Mouse (Mus musculus) lung, postnatal 0 days (tissue): ENCODE data around the gene Bcas1. TPM values are rescaled to one million over a fixed set of nuclear protein-coding genes. Genes with fewer than 3 reads are reported as not detected.

Experiments
- ATAC-seq: fragments of 200-750 bp; cut with Nextera tagmentation; 2 replicates; pipeline ENCODE4 v1.8.0; 2017; ENCODE audit warnings: moderate library complexity
- DNase-seq: peaks from one replicate; pipeline ENCODE4 v3.0.0-alpha.2; 2016; ENCODE audit warnings: low spot score
- H3K27ac ChIP-seq: fragments of 300-500 bp; sonication (generic); 2 replicates; pipeline ENCODE4 v1.5.1; 2014; ENCODE audit warnings: antibody characterized with exemption, mild to moderate bottlenecking, low read length, mixed read lengths
- H3K27me3 ChIP-seq: fragments of 300-500 bp; sonication (generic); replicated peaks from 2 replicates; pipeline ENCODE4 v1.6.1; 2014; ENCODE audit warnings: low read length, mixed read lengths; ENCODE audit not compliant: insufficient read depth
- H3K36me3 ChIP-seq: fragments of 300-500 bp; sonication (generic); 2 replicates; pipeline ENCODE4 v1.6.1; 2014; ENCODE audit warnings: low read length, mixed read lengths; ENCODE audit not compliant: insufficient read depth
- H3K4me1 ChIP-seq: fragments of 300-500 bp; sonication (generic); 2 replicates; pipeline ENCODE4 v1.6.1; 2014; ENCODE audit warnings: antibody characterized with exemption, low read depth, low read length, mixed read lengths; ENCODE audit not compliant: insufficient read depth
- H3K4me2 ChIP-seq: fragments of 300-500 bp; sonication (generic); replicated peaks from 2 replicates; pipeline ENCODE4 v1.6.1; 2014; ENCODE audit warnings: low read depth, mild to moderate bottlenecking, low read length, moderate library complexity, mixed read lengths
- H3K4me3 ChIP-seq: fragments of 300-500 bp; sonication (generic); 2 replicates; pipeline ENCODE4 v1.5.1; 2014; ENCODE audit warnings: low read depth, low read length
- H3K9ac ChIP-seq: fragments of 300-500 bp; sonication (generic); replicated peaks from 2 replicates; pipeline ENCODE4 v1.6.1; 2014; ENCODE audit warnings: low read depth, mild to moderate bottlenecking
- H3K9me3 ChIP-seq: fragments of 300-500 bp; sonication (generic); 2 replicates; pipeline ENCODE4 v1.6.1; 2016; ENCODE audit warnings: low read length, mixed read lengths
- CTCF ChIP-seq: IDR thresholded peaks from 2 replicates; pipeline ENCODE4 v1.5.1; 2016; ENCODE audit warnings: antibody characterized with exemption, mild to moderate bottlenecking
- EP300 ChIP-seq: IDR thresholded peaks from 2 replicates; pipeline ENCODE4 v1.6.1; 2016; ENCODE audit warnings: antibody characterized with exemption, mild to moderate bottlenecking, control low read depth
- WGBS: fragments of 180-500 bp; shearing (Covaris S2); extraction: QIAGEN DNeasy Blood & Tissue Kit; methylation state at CpG from one replicate; pipeline ENCODE4 v1.1.7; 2014; 5-methylcytosine and 5-hydroxymethylcytosine counted together
- polyA plus RNA-seq: library from polyadenylated mRNA; unstranded; fragments of >200 nt; fragmentation: Nextera tagmentation; extraction: Ambion mirVana; gene quantifications from 2 replicates; pipeline ENCODE4 v1.2.1, GENCODE M21; 2015

The Bcas1 gene
- polyA plus RNA-seq, 1 experiment from 2014 or later, result 3.1 TPM

DNA sequence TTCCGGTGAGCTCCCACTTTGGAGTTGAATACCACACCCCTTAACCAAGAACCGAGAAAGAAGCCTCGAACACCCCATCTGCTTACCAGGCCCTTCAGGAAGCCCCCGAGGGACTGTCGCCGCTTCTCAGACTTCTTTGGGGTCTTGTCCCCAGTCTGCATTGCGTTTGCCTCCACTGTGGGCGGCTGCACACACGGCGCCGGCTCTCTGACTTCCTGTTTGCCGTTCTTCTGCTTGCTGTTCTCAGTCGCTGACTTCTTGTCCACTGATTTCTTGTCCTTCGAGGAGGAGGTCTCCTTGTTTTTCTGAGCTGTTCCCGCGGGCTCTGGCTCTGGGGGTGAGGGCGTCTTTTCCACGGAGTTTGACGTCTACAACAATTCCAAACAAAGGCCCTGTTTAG lies 78.5 kb downstream of the Bcas1 start:
- H3K4me2 ChIP-seq, result no peak overlapping the region
- H3K4me1 ChIP-seq, result peaks cover 19% of the 10 kb centered on the region
- no peaks in the 10 kb centered on the region for H3K27me3 ChIP-seq
- H3K36me3 ChIP-seq, result no peaks in the 10 kb centered on the region
- H3K9me3 ChIP-seq, result no peaks in the 10 kb centered on the region
- H3K27ac ChIP-seq, result no peak overlapping the region
- WGBS, result 66% methylated on average over 19 of the region's 19 CpGs
- H3K9ac ChIP-seq, result no peak overlapping the region
- DNase-seq (no peak), ATAC-seq (no peak)
- TF ChIP-seq EP300, result no peak
- no peak for TF ChIP-seq CTCF
- no peak overlapping the region for H3K4me3 ChIP-seq

GRCm38 (mm10) chr2:170347131-170347765 lies 80.4 kb downstream of the Bcas1 start:
- H3K36me3 ChIP-seq, result no peaks in the 10 kb centered on the region
- H3K4me3 ChIP-seq, result no peak overlapping the region
- H3K27ac ChIP-seq, result no peak overlapping the region
- WGBS, result 19% methylated on average over 8 of the region's 8 CpGs
- DNase-seq, result peak; percentile 82
- H3K4me1 ChIP-seq, result peaks cover 22% of the 10 kb centered on the region
- H3K9me3 ChIP-seq, result no peaks in the 10 kb centered on the region
- H3K27me3 ChIP-seq, result no peaks in the 10 kb centered on the region
- no peak overlapping the region for H3K4me2 ChIP-seq
- peak; percentile 39; the same call in 1 of the 2 replicates for ATAC-seq
- no peak overlapping the region for H3K9ac ChIP-seq
- TF ChIP-seq EP300 (no peak), CTCF (peak; percentile 85)

DNA sequence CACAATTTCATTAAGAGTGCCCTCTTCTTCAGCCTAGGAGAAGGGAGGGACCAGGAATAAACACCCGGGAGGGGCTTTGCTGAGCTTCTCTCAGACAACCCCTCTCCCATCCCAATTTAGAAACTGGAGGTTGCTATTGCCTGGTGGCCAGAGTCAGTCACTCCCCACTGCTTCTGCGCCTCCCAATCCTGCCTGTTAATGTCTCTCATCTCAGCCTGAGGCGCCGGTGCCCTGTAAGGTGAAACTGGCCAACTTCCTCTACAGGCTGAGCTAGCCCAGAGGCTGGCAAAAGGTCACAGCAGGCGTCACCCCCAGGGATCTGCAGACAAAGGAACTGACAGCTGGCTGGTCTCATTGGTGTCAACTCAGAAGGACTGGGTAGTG lies 82.2 kb downstream of the Bcas1 start:
- Histone ChIP-seq H3K4me3 (no peak overlapping the region), H3K4me2 (no peak overlapping the region), H3K9ac (no peak overlapping the region), H3K36me3 (no peaks in the 10 kb centered on the region), H3K27me3 (no peaks in the 10 kb centered on the region), H3K4me1 (peaks cover 22% of the 10 kb centered on the region), H3K27ac (no peak overlapping the region), H3K9me3 (no peaks in the 10 kb centered on the region)
- TF ChIP-seq EP300 (no peak), CTCF (no peak)
- 37% methylated on average over 5 of the region's 5 CpGs for WGBS
- ATAC-seq (peak; percentile 10; the same call in 1 of the 2 replicates), DNase-seq (peak; percentile 53)

DNA sequence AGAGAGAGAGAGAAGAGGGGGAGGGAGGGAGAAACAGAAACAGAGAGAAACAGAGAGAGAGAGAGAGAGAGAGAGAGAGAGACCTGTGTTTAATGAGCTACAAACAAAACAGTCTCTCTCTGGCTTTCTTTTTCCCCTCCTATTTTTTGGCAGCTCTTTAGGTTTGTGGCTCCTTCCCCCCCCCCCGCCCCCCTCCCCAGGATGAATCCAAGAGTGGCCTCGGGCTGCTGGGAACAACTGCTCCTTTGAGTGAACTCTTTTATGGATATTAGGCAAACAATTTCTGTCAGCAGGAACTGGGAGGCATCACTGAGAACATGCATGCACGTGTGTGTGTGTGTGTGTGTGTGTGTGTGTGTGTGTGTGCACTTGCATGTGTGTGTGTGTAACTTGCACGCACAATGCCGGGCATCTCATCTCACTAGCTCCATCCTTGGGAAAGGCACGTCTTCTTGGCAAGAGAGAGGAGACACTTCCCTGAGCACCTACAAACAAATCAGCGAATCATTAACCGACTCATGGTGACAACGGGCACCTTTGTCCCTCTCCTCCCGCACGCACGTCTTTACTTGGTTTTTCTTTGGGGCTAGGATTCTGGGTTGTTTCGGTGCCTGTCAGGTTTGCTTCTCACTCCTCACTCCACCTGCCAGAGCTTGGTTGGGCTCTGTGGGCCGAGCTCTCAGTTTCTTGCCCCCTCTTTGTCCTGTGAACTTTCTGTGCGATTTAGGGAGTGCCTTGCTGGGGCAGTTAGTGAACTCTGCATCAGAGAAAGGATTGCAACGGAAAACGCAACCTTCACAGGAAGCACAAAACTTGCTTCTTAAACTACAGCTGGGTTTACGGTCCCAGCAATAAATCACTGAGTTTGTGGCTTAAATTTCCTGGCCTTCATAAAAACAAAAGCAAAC lies 82.9 kb downstream of the Bcas1 start:
- ATAC-seq (no peak), DNase-seq (no peak)

GRCm38 (mm10) chr2:170343819-170344317 lies 83.8 kb downstream of the Bcas1 start:
- Histone ChIP-seq H3K27me3 (no peaks in the 10 kb centered on the region), H3K4me3 (no peak overlapping the region), H3K4me2 (0 out of 2 replicates have a peak overlapping the region, but pooled peaks have one; percentile 20), H3K36me3 (no peaks in the 10 kb centered on the region), H3K4me1 (peaks cover 18% of the 10 kb centered on the region), H3K9ac (no peak overlapping the region; the same call in 1 of the 2 replicates), H3K27ac (peak overlapping the region; percentile 38; the same call in 1 of the 2 replicates), H3K9me3 (no peaks in the 10 kb centered on the region)
- ATAC-seq (peak; percentile 19; the same call in 1 of the 2 replicates), DNase-seq (peak; percentile 54)
- 25% methylated on average over 10 of the region's 10 CpGs for WGBS
- TF ChIP-seq EP300 (no peak), CTCF (no peak)

More for the DNA sequence above, 82.9 kb downstream of the Bcas1 start:
- no peaks in the 10 kb centered on the region for H3K9me3 ChIP-seq
- H3K4me3 ChIP-seq, result no peak overlapping the region
- no peaks in the 10 kb centered on the region for H3K36me3 ChIP-seq
- TF ChIP-seq CTCF (no peak), EP300 (no peak)
- H3K4me2 ChIP-seq, result no peak overlapping the region
- H3K27ac ChIP-seq, result 0 out of 2 replicates have a peak overlapping the region, but pooled peaks have one; percentile 14
- H3K9ac ChIP-seq, result no peak overlapping the region
- WGBS, result 20% methylated on average over 18 of the region's 18 CpGs
- peaks cover 19% of the 10 kb centered on the region for H3K4me1 ChIP-seq
- H3K27me3 ChIP-seq, result no peaks in the 10 kb centered on the region

GRCm38 (mm10) chr2:170343133-170343818 lies 84.4 kb downstream of the Bcas1 start:
- WGBS, result 18% methylated on average over 17 of the region's 17 CpGs
- H3K4me2 ChIP-seq, result 0 out of 2 replicates have a peak overlapping the region, but pooled peaks have one; percentile 20
- TF ChIP-seq EP300, result no peak
- TF ChIP-seq CTCF, result peak; percentile 75
- DNase-seq (peak; percentile 92), ATAC-seq (peak; percentile 58)
- no peak overlapping the region for H3K9ac ChIP-seq
- H3K4me1 ChIP-seq, result peaks cover 18% of the 10 kb centered on the region
- no peak overlapping the region for H3K4me3 ChIP-seq
- H3K9me3 ChIP-seq, result no peaks in the 10 kb centered on the region
- H3K36me3 ChIP-seq, result no peaks in the 10 kb centered on the region
- H3K27ac ChIP-seq, result 0 out of 2 replicates have a peak overlapping the region, but pooled peaks have one; percentile 38
- no peaks in the 10 kb centered on the region for H3K27me3 ChIP-seq
